Mouse (Mus musculus) natural killer cell, adult 2 months (primary cell): ENCODE measurements around the gene Stx2.

Experiments used
- DNase-seq, 2 experiments: peaks; one replicate each; pipeline ENCODE4 v3.0.0; 2022; ENCODE audit warnings: low spot score in 2 of 2

Gene Stx2

GRCm38 (mm10) chr5:129008412-129008826 lies at the start of gene Stx2:
Gene Stx2, minus strand, starts transcription at chr5:129008574.
- peak; percentile 83 to 88 for DNase-seq

- DNase-seq: no peak
Measured at GRCm38 (mm10) chr5:129054675-129055284, 46.4 kb upstream of the Stx2 start.

DNA sequence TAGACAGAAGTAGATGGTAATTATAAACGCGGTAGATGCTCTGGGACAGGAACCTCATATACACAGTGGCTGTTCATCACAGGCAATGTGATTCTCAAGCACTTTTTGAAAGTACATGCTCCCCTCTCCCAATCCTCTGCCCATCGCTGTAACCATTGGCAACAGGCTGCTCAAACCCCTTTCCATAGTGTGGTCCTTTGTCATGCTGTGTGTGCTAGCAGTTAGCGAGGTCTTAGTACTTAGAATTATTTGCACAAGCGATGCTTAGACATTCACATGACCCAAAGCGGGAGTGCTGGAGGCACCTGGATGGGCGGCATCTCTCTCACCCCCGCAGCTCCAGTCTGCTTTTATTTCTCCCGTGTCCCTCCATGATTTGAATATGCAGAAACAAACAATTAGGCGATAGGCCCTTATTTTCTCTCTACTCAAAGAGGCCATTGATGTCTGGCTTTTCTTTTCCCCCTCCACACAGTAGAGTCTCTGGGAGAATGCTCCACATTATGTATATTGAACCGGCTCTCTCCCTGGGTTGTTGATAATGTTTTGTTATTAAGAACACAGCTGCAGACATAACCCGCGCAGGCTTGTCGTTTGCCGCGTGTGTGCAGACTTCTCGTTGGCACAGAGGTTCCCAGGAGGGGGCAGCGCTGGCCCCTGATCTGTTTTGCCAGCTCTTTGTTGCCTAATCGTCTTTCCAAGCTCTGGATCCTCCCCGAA lies 44.4 kb upstream of the Stx2 start:
- no peak for DNase-seq

DNA sequence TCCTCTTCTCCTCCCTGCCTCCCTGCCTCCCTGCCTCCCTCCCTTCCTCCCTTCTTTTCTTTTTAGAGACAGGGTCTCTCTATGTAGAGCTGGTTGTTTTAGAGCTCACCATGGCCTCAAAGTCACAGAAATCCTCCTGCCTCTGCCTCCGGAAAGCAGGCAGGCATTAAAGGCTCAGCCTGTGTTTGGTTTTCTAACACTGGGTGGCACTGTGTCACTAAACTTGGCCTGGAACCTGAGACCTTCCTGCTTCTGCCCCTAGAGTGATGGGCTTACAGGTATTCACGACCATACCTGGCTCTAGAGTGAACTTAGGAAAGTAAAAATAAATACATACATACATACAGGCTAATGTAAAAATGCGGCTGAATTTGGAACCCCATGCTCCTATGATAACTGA lies 43.5 kb upstream of the Stx2 start:
- DNase-seq: no peak

DNA sequence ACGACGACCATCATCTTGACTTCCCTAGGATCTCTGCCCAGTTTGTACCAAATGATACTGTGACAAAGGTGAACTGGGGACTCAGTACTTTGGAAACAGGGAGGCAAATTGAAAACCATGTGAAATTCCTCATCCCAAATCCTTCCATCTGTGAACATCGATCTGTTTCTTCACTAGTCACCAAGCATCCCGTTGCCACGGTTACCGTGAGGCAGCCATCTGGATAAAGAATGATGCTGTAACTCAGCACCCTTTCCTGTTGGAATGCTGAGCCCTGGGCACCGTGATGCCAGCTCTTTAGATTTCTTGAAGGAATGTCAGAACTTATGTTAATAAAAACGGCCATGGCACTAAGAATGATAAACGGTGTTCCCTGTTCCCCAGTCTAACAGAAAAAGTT lies 41.0 kb upstream of the Stx2 start:
- no peak for DNase-seq

DNA sequence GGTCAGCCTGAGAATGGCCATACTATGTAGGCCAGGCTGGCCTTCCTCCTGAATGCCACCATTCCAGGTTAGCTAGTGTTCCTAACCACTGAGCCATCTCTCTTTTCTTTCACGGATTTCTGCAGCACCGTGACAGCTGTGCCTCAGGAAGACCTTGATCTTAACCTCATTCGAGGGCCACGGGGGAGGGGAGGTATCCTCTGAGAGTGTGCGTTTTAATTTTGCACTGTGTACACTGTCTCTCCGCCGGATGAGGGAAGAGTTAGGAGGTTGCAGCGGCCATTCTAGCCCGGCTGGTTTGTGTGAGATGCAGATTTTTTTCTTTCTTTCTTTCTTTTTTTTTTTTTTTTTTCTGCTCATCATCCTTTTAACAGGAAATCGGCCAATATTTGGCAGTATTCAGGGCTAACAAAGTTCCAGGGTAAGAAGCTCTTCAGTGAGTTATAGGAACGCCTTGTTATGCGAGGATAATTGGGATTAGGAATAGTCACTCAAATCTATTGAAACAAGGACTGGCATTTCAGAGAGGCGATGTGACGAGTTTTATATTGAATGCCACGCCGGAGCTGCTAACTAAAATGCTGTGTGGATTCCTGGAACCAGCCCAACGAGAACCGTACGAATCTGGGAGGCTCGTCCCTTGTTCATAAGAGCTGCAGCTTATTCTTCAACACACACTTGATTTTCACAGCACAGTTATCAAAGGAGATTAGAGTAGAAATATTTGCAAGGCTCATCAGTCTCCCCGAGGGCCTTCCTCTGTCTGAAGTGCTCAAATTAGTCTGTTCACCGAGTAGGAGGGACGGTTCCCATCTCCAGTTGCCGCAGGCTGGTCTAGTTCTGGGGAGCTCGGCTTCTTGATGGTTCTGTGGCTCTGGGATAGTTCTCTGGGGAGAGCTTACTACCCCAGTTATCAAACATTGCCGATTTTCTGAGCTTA lies 37.5 kb upstream of the Stx2 start:
- no peak for DNase-seq

GRCm38 (mm10) chr5:129037739-129038138 lies 29.4 kb upstream of the Stx2 start:
- DNase-seq: no peak

GRCm38 (mm10) chr5:129036678-129037077 lies 28.3 kb upstream of the Stx2 start:
- DNase-seq: no peak

- no peak for DNase-seq
Measured at GRCm38 (mm10) chr5:129029131-129029723, 20.9 kb upstream of the Stx2 start.

- DNase-seq: no peak
Measured at GRCm38 (mm10) chr5:129026637-129027036, 18.3 kb upstream of the Stx2 start.

- DNase-seq: no peak
Measured at GRCm38 (mm10) chr5:129026171-129026570, 17.8 kb upstream of the Stx2 start.

- no peak for DNase-seq
Measured at GRCm38 (mm10) chr5:129025725-129026124, 17.4 kb upstream of the Stx2 start.

GRCm38 (mm10) chr5:129025048-129025447 lies 16.7 kb upstream of the Stx2 start:
- DNase-seq: no peak

DNA sequence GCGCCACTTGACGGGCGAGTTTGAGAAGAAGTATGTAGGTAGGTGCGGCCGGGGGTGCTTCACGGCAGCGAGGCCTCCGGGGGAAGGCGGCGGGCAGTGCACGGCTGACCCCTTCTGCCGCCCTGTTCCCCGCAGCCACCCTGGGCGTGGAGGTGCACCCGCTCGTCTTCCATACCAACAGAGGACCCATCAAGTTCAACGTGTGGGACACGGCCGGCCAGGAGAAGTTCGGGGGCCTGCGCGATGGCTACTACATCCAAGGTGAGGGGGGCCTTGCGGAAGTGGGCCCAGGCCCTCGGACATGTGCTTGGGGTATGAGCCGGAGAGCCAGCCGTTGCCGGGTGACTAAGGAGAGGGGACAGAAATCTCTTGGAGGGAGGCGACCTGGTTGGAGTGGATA lies 12.4 kb upstream of the Stx2 start:
- peak in 1 of 2 experiments; percentile 18 for DNase-seq

- DNase-seq: no peak
Measured at GRCm38 (mm10) chr5:129020300-129020668, 11.9 kb upstream of the Stx2 start.

GRCm38 (mm10) chr5:129019497-129020299 lies 11.3 kb upstream of the Stx2 start, which contains the start of gene Ran:
Gene Ran, plus strand, starts transcription at chr5:129020069.
- DNase-seq: peak; percentile 88 to 94

DNA sequence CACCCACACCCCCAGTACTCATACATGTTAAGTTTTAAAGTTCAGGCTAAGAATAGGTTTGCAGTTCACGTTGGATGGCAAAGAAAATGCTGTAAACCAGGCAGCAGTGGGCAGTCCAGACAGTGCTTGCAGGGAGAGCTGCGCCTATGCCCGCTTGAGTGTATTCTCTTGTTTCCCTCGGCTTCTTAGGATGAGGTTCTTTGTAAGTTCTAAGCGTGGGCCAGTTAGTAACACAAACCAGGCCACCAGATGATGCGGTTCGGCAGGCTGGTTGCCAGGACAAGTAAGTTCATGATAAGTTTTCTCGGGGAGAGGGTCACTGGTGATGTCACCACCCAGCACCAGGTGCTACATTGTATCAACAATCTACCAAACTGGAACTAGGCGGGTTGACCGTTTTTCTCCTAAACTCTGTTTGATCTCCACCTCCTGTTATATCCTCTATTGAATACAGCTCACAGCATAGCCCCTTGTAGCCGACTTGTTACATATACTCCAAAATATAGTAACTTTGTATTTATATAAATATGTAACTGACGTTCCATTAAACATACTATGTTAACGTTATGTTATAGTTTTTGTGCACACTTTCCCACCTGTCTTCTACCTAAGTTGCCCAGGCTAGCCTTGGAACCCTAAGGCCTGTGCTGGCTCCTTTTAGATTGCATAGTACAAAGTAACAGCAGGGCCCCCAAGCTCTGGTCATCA lies 10.6 kb upstream of the Stx2 start:
- DNase-seq: no peak

- no peak for DNase-seq
Measured at GRCm38 (mm10) chr5:129016370-129016769, 8.0 kb upstream of the Stx2 start.

GRCm38 (mm10) chr5:129015540-129015939 lies 7.2 kb upstream of the Stx2 start:
- no peak for DNase-seq

DNA sequence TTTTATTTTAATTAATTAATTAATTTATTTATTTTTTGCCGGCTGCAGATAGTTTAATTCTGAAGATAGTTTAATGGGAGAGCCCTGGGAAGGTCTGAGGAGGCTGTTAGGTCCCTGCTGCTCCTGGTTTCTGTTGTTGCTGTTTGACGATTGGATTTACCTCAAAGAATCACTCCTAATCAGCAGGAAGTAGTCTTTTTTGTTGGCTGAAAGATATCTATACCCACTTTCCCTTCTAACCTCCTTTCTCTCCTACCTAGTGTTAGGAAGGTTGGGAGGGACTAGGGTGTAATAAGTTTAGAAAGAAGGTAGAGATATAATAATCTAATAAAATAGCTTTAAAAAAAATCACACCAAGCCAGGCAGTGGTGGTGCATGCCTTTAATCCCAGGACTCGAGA lies 6.6 kb upstream of the Stx2 start:
- no peak for DNase-seq

- no peak for DNase-seq
Measured at GRCm38 (mm10) chr5:129010937-129011336, 2.6 kb upstream of the Stx2 start.
